Mouse (Mus musculus) thymus, adult 2 months (tissue): Measurements from ENCODE around the gene Phldb1.

Experiments
- CTCF ChIP-seq: fragments of 200-500 bp; IDR thresholded peaks from 2 replicates; pipeline ENCODE4 v1.5.1; 2012; ENCODE audit warnings: mild to moderate bottlenecking, control low read depth, low read length, moderate library complexity, borderline replicate concordance; ENCODE audit not compliant: control insufficient read depth, poor library complexity, insufficient read depth; ENCODE audit errors: extremely low read depth
- POLR2A ChIP-seq: fragments of 200-500 bp; IDR thresholded peaks from 2 replicates; pipeline ENCODE4 v1.6.1; 2012; ENCODE audit warnings: mild to moderate bottlenecking, low read length, control low read depth, moderate library complexity; ENCODE audit not compliant: control insufficient read depth, poor library complexity, insufficient read depth; ENCODE audit errors: extremely low read depth

DNA sequence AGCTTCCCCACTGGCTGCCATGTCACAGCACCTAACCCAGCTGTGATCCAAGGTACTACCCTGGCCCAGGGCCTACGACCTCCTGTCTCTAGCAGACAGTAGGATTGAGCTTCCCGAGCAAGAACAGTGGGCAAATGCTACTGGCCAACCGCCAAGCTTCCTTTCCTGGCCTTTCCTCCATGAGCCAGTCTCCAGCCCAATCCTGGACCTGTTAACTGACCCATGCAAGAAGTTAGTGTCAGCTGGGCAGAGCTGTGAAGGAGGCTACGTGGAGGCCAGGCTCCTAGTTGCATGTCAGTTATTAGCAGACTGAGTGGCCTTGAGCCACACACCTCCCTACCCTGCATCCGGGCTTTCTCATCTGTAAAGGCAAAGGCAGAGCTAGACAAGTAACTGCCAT is 35.3 kb downstream of the Phldb1 start:
- TF ChIP-seq CTCF (no peak), POLR2A (no peak)
